Mouse (Mus musculus) adrenal gland, adult 2 months (tissue): ENCODE measurements around the gene Usp36. TPM values are rescaled to one million over a fixed set of nuclear protein-coding genes. Genes with fewer than 3 reads are reported as not detected.
"Not testable (repeated sequence)": the region's sequence is repeated elsewhere in the genome, so short reads cannot be mapped to it uniquely, and the experiment has no call there.

ENCODE experiments used
- DNase-seq: peaks from one replicate; pipeline ENCODE4 v3.0.0; 2021
- long read RNA-seq: library from polyadenylated mRNA; stranded (forward); transcript quantifications from one replicate; pipeline ENCODE4 v2.0.0, GENCODE M21; 2021
- polyA plus RNA-seq: library from polyadenylated mRNA; depleted of rRNA; stranded (reverse); fragments of >200 nt; gene quantifications from 2 replicates; pipeline ENCODE4 v1.2.3, GENCODE M21; 2012; rRNA removed
- total RNA-seq, 2 experiments: library from RNA; stranded (reverse); gene quantifications; 2 replicates each; pipeline ENCODE4 v1.2.3; 2021

The Usp36 gene
- total RNA-seq (10 to 100 TPM; 18.7 to 26.2 TPM), polyA plus RNA-seq (21.4 and 22.4 TPM in 2 replicates)
- long read RNA-seq, full-length matches to known transcripts: 1 of 5 reads
- long read RNA-seq, partial matches to known transcripts: 1 of 5 reads
- long read RNA-seq, other reads (novel, unspliced or antisense): 3 of 5 reads

DNA sequence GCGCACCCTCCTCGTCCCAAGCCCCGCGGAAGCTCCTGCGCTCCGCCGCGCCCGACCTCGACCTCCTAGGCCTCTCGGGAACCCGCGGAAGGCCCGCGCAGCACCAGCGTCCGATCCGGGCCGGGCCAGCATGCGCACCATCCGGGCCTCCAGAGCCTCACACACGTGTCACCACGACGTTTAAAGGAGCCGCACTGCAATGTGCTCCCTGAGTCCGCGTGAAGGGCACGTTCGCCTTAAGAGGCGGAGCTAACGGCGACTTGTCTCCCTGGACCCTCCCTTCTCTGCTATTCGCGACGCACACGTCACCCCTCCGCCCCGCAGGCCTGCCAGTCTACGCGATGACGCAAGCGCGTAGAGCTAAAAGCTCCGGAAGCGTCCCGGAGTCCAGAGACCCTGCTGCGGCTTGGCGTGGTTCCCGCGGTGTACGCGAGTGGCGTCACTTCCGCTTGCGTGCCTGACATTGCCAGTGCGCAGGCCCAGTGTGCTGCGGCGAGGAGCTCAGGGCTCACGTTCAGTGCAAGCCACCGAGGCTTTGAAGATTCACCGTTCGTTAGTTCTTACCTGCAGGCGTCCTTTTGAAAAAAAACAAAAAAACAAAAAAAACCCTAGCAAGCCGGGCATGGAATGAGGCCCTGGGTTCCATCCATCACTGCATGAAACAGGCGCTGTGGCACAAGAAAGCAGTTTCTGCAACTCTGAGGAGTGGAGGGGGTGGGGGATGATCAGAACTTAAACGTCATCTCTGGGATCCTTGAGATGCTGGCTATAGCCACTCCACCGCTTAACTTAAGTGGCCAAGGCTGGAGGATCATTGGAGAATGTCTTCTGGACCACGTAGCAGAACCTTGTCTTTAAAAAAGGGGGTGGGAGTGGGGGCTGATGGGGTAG, at the start of gene Usp36:
Gene Usp36 (minus strand): TSS at position 246 of the 891 bp plus-strand sequence.
- DNase-seq: peak; percentile 100

DNA sequence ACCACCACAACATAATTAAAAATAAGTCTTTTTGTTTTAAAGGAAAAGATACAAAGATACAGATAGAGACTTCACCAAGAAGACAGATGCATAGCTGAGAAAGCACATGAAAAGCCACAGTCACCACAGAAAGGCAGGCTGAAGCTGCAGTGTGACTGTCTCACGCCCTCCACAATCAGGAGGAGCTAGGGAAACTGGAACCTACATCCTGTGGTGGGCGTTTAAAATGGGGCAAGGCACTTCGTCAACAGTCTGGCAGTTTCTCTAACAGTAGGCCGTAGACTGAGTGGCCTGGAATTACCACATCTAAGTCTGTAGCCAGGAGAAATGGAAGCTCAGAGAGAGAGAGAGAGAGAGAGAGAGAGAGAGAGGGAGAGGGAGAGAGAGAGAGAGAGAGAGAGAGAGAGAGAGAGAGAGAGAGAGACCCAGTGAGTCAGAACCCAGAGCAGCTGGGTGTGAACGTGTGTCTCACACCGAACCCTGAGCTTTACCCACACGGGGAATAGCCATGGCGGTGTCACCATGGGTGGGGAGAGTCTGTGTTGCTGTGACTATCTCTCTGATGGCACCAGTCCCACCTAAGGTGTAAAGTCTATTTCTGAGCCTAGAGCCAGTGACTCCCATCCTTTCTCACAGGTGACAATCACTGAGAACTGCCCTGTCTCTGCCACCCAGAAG, 47.6 kb upstream of the Usp36 start:
- DNase-seq: no peak

DNA sequence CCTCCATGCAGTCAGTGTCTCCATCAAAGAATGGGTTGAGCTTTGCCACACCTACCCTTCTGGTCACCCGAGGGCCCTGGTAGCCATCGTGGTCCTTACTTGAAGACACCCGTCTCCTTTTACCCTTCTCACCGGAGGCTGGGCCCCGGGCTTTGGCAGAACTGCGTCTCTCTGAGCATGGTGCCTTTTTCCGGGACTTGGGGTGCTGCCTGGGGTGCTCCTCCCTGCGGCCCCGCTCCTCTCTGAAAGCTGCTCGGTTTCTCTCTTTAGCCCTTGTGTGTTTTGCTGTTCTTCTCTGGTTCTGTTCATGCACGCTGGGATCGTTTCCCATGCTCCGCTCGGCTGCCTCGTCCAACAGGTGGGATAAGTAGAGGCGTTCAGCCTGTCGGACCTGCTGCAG, 43.4 kb upstream of the Usp36 start:
- no peak for DNase-seq

DNA sequence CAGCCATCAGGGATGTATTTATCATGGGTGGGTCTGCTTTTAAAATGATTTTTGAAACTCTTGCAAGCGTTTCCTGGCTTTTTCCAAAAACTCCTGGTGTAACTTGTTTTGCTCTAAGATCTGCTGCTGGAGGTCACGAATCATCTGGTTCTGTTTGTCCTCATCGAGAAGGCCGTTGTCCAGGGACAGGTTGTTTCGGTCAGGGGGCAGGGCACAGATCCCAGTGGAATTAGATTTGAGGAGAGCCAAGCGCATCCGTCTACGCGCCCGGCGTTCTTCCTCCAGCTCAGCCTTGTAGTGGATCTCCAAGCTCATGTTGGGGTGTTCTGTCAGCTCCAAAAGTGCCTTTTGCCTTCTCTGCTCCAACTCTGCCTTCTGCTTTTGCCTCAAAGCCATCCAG, 42.3 kb upstream of the Usp36 start:
- DNase-seq: no peak

DNA sequence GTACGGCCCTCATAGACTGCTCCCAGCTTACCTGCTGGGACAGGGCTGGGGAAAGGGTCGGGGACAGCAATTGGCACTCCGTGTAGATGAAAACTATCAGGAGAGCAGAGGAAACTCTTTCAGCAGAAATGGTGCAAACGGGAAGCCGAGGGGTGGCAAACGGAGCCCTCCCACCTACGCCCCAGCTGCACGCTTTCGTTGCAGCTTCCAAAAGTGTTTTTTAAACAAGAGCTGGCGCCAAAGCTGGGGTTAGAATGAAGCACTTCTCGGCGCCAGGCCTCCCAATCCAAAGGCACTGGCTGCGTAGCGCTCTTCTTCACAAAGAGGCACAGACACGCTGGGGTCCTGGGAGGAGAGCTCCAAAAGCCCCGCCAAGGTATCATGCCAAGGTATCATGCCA, 40.7 kb upstream of the Usp36 start:
- no peak for DNase-seq

DNA sequence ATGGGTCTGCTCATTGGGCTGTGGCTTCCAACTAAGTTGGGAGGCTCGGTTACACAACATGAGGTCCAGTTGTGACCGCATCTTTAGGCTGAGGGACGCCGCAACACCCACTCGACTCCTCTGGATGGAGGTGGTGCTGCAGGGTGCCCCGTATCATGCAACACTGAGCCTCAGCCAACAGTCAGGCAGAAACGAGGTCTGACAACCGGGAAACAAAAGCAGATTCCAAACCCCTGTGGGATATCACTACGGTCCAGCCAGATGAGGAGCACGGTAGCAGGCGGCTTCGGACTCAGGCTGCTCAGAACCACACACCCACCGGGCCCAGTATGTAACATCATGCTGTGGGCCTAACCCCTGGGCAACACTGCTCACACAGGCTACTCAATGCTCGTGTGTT, 40.3 kb upstream of the Usp36 start:
- DNase-seq: no peak

DNA sequence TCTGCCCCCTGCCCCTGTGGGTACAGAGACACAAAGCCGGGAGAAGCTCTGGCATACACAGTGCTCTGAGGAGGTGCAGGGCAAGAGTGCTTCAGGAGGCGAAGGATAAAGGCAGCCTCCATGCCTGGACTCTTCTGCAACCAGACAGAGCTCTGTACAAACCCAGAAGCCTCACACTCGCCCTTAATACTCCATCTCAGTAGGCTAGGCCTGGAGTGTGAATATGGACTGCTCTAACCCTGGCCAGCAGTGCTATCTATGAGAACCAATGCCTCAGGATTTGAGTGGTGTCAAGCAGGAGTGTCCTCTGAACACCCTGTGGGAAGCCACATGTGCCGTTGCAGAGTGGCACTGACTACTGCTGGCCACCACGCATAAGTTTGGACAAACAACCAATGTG, 38.9 kb upstream of the Usp36 start:
- no peak for DNase-seq

DNA sequence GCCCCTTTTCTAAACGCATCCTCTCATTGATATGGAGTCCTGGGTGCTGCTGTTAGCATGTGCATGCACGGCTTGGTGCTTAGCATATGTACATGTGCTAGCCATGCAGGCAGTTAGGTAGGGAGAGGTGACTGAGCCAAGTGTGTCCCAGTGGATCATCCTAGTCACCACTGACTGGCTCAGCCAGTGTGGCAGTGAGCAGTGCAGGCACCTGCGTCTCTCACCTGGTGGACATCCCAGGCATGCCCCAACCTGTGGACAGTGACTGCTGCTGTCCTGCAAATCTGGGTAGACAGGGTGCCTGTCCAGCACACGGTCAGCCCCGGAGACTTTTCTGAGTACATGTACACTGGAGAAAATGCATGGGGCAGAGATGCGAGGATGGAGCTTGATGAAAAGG, 38.5 kb upstream of the Usp36 start:
- no peak for DNase-seq

DNA sequence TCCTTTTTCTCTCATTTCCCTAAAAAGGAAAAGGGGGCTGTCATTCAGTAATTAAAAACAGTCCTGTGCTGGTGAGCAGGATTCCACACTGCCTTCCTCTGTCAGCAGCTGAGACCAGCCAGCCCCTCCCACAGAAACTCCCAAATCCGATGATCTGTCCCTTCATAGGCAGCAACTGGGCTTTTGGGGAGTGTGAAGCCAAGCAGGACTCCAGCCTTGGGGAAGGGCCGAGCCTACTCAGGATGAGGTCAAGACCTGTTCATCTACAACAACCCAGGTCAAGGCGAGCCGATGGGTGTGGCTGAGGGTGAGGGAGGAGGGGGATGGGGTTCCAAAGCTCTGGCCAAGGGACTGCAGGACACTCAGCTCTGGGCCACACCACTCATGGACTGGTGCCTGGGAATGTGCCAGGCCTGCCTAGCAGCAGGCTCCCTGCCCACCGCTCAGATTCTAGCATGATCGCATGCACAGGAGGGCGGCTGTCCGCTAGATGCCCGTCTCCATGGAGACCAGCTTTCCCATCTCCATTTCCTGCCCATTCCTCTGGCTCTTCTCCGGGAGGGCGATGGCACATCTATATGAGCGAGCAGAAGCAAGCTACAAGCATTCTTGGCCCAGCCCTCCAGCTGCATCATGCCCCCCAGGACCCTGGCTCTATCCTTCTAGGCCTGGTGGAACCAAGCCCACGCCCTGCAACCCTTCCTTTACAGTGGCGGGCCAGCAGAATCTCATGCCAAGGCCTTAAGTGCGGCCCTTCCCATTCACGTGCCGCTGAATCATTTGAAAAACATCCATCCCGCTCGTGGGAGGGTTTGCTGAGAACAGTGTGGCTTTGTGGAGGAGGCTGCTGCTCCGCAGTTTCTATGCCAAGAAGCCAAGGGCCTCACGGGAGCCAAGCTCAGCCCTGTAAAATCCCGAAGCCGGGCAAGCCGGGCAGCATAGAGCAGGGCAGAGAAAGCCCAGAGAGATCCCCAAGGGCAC, 37.2 kb upstream of the Usp36 start:
- peak; percentile 66 for DNase-seq

DNA sequence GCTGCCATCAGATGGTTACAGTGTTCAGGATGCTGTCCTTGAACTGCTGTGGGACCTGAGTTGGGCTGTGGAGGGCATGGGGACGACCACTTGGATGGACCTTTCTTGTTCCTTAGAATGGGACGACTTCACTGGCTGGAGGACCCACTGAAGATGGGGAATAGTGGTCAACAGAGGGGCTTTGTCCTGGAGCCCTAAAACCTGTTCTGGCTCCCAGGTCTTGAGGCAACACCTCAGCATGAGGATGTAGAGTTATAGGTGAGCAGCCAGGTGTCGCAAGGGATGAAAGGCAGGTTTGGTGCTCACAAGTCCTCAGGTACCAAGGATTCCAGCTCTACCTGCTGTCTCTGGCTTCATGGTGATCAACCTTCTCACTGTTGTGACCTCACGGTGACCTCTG, 36.4 kb upstream of the Usp36 start:
- no peak for DNase-seq

DNA sequence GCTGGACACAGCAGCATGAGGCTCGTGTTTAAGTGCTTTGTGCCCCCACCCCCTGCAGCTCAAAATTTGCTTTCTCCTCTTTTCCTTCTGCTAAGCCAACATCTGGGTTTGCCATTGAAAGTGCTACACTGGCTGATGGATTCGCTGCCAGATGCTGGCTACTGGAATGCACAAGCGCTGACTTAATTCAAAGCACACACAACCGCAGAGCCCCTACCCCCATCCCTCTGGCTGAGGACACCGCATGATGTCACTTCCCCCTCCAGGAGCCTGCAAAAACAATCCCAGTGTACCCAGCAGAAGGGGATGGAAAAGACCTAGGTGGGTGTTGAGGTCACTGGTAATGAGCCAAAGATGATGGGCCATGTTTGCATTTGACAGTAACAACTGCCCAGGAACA, 34.5 kb upstream of the Usp36 start:
- DNase-seq: no peak

DNA sequence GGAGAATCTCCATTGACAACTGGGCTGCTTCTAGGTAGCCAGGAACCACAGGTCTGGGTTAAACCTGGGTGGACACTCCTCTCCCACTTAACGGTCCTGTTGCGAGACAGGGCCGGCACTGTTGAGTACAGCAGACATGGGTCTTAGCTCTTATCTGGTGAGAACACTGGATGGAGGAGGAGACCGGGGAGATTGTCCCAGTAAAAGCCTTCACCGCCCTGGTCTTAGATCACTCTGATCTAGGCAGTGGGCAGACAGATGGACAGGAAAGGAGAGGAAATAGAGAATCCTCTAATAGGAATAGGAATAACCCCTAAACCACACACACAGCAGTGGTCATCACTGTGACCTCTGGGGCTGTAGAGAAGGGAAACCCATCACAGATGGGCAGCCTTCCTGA, 33.9 kb upstream of the Usp36 start:
- no peak for DNase-seq

DNA sequence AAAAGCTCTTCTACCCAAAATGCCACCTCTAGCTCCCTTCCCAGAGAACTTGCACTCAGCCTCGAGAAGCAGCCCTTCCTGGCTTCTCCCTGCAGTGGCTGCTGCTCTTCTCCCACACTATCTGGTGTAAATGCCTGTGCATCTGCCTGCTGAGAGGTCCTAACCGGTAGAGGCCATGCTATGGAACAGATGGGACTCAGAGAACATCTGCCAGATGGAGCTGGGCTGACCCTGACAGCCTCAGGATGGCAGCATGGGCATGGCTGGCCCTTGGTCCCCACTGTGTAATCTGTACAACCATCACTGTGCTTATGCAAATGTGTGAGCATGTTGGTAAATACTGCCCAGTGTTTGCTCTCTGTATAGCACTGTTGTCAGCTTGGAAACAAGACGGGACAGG, 32.6 kb upstream of the Usp36 start:
- DNase-seq: no peak

DNA sequence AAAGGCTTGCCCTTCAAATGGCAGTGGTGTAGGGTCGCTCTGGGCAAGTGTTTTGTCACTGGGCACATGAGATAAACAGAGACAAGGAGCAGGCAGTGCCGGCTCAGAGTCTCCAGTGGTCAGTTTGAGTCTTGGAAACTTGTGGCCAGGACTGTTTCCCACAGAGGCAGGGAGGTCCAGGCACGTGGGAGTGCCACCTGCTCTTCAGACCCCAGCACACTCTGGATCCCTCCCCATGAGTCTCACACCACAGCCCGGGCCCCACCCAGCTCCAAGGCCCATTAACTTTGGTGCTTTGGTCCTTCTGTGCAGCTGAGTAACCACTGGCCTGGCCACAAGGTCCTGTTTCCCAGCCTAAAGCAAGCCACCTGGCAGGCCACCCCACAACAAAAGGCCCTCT, 31.9 kb upstream of the Usp36 start:
- no peak for DNase-seq

DNA sequence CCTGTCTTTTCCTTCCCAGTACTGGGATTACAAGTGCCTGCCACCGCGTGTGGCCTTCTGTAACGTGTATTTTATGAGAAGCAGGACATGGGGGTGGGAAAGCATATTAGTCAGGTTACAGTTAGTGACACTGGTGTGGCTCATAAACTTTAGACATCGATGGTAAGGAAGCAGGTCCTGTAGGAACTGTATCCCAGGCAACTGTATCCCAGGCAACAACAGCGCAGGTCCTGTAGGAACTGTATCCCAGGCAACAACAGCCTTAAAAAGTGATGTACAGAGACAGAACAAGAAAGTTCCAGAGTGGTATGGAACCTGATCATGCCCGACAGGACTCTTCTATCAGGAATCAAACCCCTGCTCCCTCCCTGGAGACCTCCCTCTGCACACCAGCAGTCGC, 31.5 kb upstream of the Usp36 start:
- no peak for DNase-seq

DNA sequence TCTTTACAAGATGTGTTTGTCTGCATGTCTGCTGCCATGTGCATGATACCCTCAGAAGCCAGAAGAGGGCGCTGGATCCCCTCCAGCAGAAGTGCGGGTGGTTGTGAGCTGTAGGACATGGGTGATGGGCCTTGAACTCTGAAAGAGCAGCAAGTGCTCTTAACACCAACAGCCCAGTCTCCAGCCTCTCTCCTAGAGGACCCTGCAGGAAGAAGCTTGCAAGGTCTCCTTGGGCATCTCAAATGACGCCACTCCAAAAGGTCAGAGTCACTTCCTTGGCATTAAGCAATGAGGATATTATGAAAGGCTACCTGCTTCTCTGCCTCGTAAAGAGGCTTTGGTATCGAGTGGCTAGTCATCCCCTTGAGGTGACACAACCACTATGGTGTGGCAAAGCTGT, 28.6 kb upstream of the Usp36 start:
- peak; percentile 46 for DNase-seq

DNA sequence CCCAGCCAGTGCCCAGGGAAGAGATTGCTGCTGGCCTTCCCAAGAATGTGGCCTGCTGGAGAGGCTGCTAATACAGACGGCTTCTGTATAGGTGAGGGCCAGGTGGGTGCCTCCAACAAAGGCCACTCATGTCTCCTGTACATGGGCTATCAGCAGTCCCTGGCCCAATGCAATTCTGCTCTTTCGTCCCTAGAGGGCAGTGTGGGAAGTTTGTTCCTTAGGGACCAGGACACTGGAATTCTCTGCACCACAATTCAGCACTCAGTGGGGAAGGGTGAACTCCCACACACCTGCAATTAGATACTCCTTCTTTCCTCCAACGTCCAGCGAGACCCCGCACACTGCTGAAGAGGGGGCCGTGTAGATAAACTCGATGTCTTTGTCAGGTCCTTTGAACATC, 27.1 kb upstream of the Usp36 start:
- DNase-seq: peak; percentile 50

DNA sequence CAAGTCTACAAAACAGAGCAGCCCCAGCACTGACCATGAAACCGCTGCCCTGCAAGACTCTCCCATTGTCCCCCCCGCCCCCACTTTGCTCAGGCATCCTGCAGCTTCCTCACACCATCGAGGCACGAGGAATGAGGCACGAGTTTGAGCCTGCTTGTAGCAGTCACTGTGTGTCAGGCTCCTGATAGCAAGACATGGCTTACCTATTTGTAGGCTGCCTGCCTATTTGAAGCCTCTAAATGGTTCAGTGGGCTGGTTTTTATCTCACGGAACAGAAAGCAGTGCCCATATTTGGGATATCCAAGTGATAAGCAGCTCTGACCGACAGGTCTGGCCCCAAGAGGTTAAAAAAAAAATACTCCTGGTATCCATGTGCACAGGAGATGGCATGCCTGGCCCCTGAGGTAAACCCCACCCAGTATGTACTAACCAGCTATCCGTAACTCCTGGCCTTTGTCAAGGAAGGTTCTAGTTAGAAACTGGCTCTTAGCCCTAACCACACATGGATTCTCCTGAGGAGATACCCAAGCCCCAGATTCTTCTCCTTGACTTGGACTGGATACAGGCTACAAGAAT, 26.3 kb upstream of the Usp36 start:
- no peak for DNase-seq

DNA sequence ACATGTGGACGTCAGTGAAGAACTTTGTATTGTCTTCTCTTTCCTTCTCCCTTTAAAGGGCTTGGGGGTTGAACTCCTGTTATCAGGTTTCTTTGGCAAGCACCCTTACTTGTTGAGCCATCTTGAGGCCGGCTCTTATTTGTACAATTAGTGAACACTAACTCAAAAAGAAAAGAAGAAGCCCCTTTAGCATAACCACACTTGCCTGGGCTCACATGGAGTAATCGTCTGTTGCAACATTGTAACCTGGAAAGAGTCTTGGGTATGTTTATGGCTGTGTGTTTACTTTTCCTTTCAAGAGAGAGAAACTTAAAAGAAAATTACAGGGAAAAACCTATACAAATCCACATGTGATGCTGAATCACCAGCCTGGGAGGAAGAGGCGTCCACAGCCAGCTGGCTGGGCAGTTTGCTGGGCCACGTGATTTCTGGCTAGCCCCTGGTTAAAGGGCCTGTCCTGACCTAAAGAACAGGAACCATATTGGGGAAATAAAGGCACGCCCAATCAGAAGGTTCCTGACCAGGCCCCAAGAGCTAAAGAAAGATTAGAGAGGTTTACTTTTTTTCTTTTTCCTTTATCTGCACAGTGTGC, 22.2 kb upstream of the Usp36 start:
- DNase-seq: no peak

DNA sequence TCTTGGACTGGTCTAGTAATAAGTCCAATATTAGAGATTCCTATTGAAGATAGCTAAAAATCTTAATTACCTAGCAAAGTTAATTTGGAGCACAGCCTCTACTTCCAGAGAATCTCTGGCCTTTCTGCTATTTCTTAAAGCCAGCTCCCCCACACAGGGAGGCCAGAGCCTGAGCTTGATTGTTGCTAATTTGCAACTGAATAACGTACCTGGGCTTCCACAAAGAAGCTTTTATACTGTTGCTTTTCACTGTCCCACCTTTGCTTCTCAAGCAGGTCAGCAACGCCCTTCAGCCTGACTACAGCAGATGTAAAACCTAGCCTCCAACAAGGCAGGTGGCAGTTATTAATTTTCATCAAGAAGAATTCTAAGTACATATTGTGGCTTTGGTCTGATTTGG, 17.9 kb upstream of the Usp36 start:
- DNase-seq: not testable (repeated sequence)

DNA sequence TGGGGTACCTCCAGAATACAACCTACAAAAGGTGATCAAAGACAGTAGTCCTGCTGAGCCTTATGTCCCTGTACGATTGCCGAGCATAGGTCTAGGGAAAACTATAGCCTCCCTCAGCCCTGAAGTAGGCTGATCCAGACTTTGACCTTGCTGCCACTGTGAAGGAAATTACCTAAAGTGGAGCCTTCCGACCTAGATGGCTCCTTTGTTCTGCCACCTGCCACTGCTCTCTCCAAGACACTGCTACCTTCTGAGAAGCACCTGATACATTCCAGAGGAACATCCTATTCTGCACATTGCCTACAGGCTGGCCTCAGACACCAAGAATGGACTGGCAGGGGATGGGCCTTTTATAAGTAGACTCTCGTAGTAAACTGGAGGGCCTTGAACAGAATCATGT, 13.9 kb upstream of the Usp36 start:
- DNase-seq: not testable (repeated sequence)
